Mouse (Mus musculus) ES-E14 (cell line): ENCODE measurements around the gene Dnaja3.
"Not testable (repeated sequence)": the region's sequence is repeated elsewhere in the genome, so short reads cannot be mapped to it uniquely, and the experiment has no call there.

Experiments
- CHD2 ChIP-seq: IDR thresholded peaks from 2 replicates; pipeline ENCODE4 v1.6.1; 2014; ENCODE audit warnings: mild to moderate bottlenecking, low read depth, low read length, inconsistent platforms
- HCFC1 ChIP-seq: IDR thresholded peaks from 2 replicates; pipeline ENCODE4 v1.6.1; 2012; ENCODE audit warnings: low read length, inconsistent platforms, borderline replicate concordance; ENCODE audit not compliant: insufficient read depth
- MAFK ChIP-seq: IDR thresholded peaks from 2 replicates; pipeline ENCODE4 v1.6.1; 2014; ENCODE audit warnings: mild to moderate bottlenecking, low read depth, low read length, inconsistent platforms; ENCODE audit not compliant: insufficient read depth
- ZC3H11A ChIP-seq: IDR thresholded peaks from 2 replicates; pipeline ENCODE4 v1.6.1; 2012; ENCODE audit warnings: low read depth, mild to moderate bottlenecking, inconsistent platforms, low read length, borderline replicate concordance
- ZNF384 ChIP-seq: IDR thresholded peaks from 2 replicates; pipeline ENCODE4 v1.6.1; 2012; ENCODE audit warnings: low read depth, low read length, inconsistent platforms

- not testable (repeated sequence) for TF ChIP-seq HCFC1, ZNF384, MAFK, CHD2, ZC3H11A
Observed at GRCm38 (mm10) chr16:4680922-4681455, 41.2 kb downstream of the Dnaja3 start.
